Comparison of ENCODE assay signal across 8 mouse cellular contexts in genomic region chr9:108111593-108112121, GRCm38 (mm10). TPM values are rescaled to one million over a fixed set of nuclear protein-coding genes. Genes with fewer than 3 reads are reported as not detected.
DNase-seq lines count a peak whose midpoint lies in the region; ATAC-seq and TF ChIP-seq lines count a peak whose summit lies in the region.
"Had no signal": no experiment of that assay in that cellular context is flagged by ENCODE, and none has a peak within 500 bp of the region (broad histone marks: within the 10 kb centered on the region; RNA-seq: fewer than 3 reads in every experiment).

No protein-coding gene starts in this region.

- no peaks in the 10 kb centered on the region for H3K9me3 ChIP-seq in kidney, postnatal 0 days (replicated peaks; ENCODE audit: low read length)
- H3K9me3 ChIP-seq in forebrain, embryonic 13.5 days (replicated peaks): no peaks in the 10 kb centered on the region
- no peaks in the 10 kb centered on the region for H3K9me3 ChIP-seq in intestine, embryonic 15.5 days
- no peaks in the 10 kb centered on the region for H3K9me3 ChIP-seq in midbrain, postnatal 0 days (ENCODE audit: low read length)

- H3K27ac ChIP-seq in kidney, postnatal 0 days: no peak overlapping the region
- no peak overlapping the region for H3K27ac ChIP-seq in forebrain, embryonic 13.5 days
- peak overlapping the region; percentile 40 for H3K27ac ChIP-seq in intestine, embryonic 15.5 days
- peak overlapping the region; percentile 26; the same call in 1 of the 2 replicates for H3K27ac ChIP-seq in midbrain, postnatal 0 days (ENCODE audit: low read depth, low read length)

- no peak for DNase-seq in kidney, postnatal 0 days (ENCODE audit: low spot score)
- DNase-seq in kidney, postnatal 4 days: no peak
- no peak for DNase-seq in midbrain, postnatal 0 days (ENCODE audit: low spot score)
- DNase-seq in embryo, embryonic 10 days (ENCODE audit: low spot score): no peak
- no peak for DNase-seq in thymus, postnatal 36 days

- H3K4me2 ChIP-seq in kidney, postnatal 0 days (ENCODE audit: low read length): peak overlapping the region; percentile 63
- H3K4me2 ChIP-seq in forebrain, embryonic 13.5 days: peak overlapping the region; percentile 39
- H3K4me2 ChIP-seq in intestine, embryonic 15.5 days (replicated peaks): peak overlapping the region; percentile 77
- H3K4me2 ChIP-seq in midbrain, postnatal 0 days (ENCODE audit: low read depth, low read length, poor library complexity, severe bottlenecking): peak overlapping the region; percentile 16; the same call in 1 of the 2 replicates

- whole genome bisulfite sequencing in kidney, postnatal 0 days: 73% methylated on average over 17 of the region's 17 CpGs
- 79% methylated on average over 17 of the region's 17 CpGs for WGBS in forebrain, embryonic 13.5 days
- 73% methylated on average over 17 of the region's 17 CpGs for WGBS in intestine, embryonic 15.5 days
- 77% methylated on average over 17 of the region's 17 CpGs for WGBS in midbrain, postnatal 0 days

- no peaks in the 10 kb centered on the region for H3K36me3 ChIP-seq in kidney, postnatal 0 days (ENCODE audit: insufficient read depth, low read length)
- peaks cover 79% of the 10 kb centered on the region for H3K36me3 ChIP-seq in forebrain, embryonic 13.5 days (ENCODE audit: poor library complexity, severe bottlenecking)
- H3K36me3 ChIP-seq in intestine, embryonic 15.5 days: 0 out of 2 replicates have a peak, but pooled peaks cover 3% of the 10 kb centered on the region
- H3K36me3 ChIP-seq in midbrain, postnatal 0 days (ENCODE audit: insufficient read depth, low read length): peaks cover 81% of the 10 kb centered on the region

- TF ChIP-seq CTCF in kidney, postnatal 0 days (IDR thresholded peaks at IDR 0.05; ENCODE audit: low read depth): peak; percentile 23; the same call in 1 of the 2 replicates
- TF ChIP-seq CTCF in midbrain, postnatal 0 days (IDR thresholded peaks at IDR 0.05): no peak

- peak overlapping the region; percentile 37; the same call in 1 of the 2 replicates for H3K9ac ChIP-seq in kidney, postnatal 0 days (ENCODE audit: low read depth, low read length)
- 0 out of 2 replicates have a peak overlapping the region, but pooled peaks have one; percentile 3 for H3K9ac ChIP-seq in forebrain, embryonic 13.5 days
- peak overlapping the region; percentile 46 for H3K9ac ChIP-seq in intestine, embryonic 15.5 days
- 0 out of 2 replicates have a peak overlapping the region, but pooled peaks have one; percentile 33 for H3K9ac ChIP-seq in midbrain, postnatal 0 days (replicated peaks; ENCODE audit: low read length, poor library complexity, severe bottlenecking)

- no peaks in the 10 kb centered on the region; the same call in 1 of the 2 replicates for H3K27me3 ChIP-seq in kidney, postnatal 0 days (ENCODE audit: insufficient read depth, low read length)
- H3K27me3 ChIP-seq in forebrain, embryonic 13.5 days: no peaks in the 10 kb centered on the region
- no peaks in the 10 kb centered on the region; the same call in 1 of the 2 replicates for H3K27me3 ChIP-seq in intestine, embryonic 15.5 days (replicated peaks)
- no peaks in the 10 kb centered on the region for H3K27me3 ChIP-seq in midbrain, postnatal 0 days (ENCODE audit: insufficient read depth, low read length)

- peak overlapping the region; percentile 26 for H3K4me3 ChIP-seq in kidney, postnatal 0 days (replicated peaks; ENCODE audit: low read depth, low read length)
- H3K4me3 ChIP-seq in forebrain, embryonic 13.5 days: no peak overlapping the region
- peak overlapping the region; percentile 29 for H3K4me3 ChIP-seq in intestine, embryonic 15.5 days (replicated peaks)
- H3K4me3 ChIP-seq in midbrain, postnatal 0 days (ENCODE audit: low read depth, low read length): no peak overlapping the region
- H3K4me3 ChIP-seq: myocyte had no signal

- no peak for ATAC-seq in kidney, postnatal 0 days (replicated peaks; ENCODE audit: low FRiP score, low read depth)
- no peak for ATAC-seq in forebrain, embryonic 13.5 days
- ATAC-seq in intestine, embryonic 15.5 days: no peak; the same call in 1 of the 2 replicates
- no peak for ATAC-seq in midbrain, postnatal 0 days (ENCODE audit: low FRiP score)

- peaks cover 9% of the 10 kb centered on the region for H3K4me1 ChIP-seq in kidney, postnatal 0 days (replicated peaks; ENCODE audit: insufficient read depth, low read length)
- peaks cover 13% of the 10 kb centered on the region for H3K4me1 ChIP-seq in forebrain, embryonic 13.5 days
- H3K4me1 ChIP-seq in intestine, embryonic 15.5 days (replicated peaks): peaks cover 26% of the 10 kb centered on the region
- 0 out of 2 replicates have a peak, but pooled peaks cover 3% of the 10 kb centered on the region for H3K4me1 ChIP-seq in midbrain, postnatal 0 days (ENCODE audit: insufficient read depth, low read length)

RNA-seq across cellular contexts. Expression of gene Apeh, which starts 17.3 kb away (rescaled TPM):
- polyA plus RNA-seq in kidney, postnatal 0 days (2015; fragmentation: Nextera tagmentation; extraction: Ambion mirVana): 62.6 and 69.3 TPM in 2 replicates
- 49.9 and 60.2 TPM in 2 replicates for polyA plus RNA-seq in forebrain, embryonic 13.5 days (2015; fragmentation: Nextera tagmentation; extraction: Ambion mirVana)
- 76.5 and 96.8 TPM in 2 replicates for polyA plus RNA-seq in intestine, embryonic 15.5 days (2015; fragmentation: Nextera tagmentation; extraction: Ambion mirVana)
- 32.3 and 45.1 TPM in 2 replicates for total RNA-seq in midbrain, postnatal 0 days (2014; rRNA removed)
- 38.3 and 42.7 TPM in 2 replicates for polyA plus RNA-seq in midbrain, postnatal 0 days (2015; fragmentation: Nextera tagmentation; extraction: Ambion mirVana)

RNA-seq across cellular contexts. Expression of gene Rnf123, which starts 28.5 kb away (rescaled TPM):
- polyA plus RNA-seq in kidney, postnatal 0 days (2015; fragmentation: Nextera tagmentation; extraction: Ambion mirVana): 23.7 and 24.6 TPM in 2 replicates
- polyA plus RNA-seq in forebrain, embryonic 13.5 days (2015; fragmentation: Nextera tagmentation; extraction: Ambion mirVana): 32.6 and 39.5 TPM in 2 replicates
- polyA plus RNA-seq in intestine, embryonic 15.5 days (2015; fragmentation: Nextera tagmentation; extraction: Ambion mirVana): 18.6 and 23.7 TPM in 2 replicates
- total RNA-seq in midbrain, postnatal 0 days (2014; rRNA removed): 46.3 and 60.6 TPM in 2 replicates
- 44.1 and 49.1 TPM in 2 replicates for polyA plus RNA-seq in midbrain, postnatal 0 days (2015; fragmentation: Nextera tagmentation; extraction: Ambion mirVana)

RNA-seq across cellular contexts. Expression of gene Mst1, which starts 31.4 kb away (rescaled TPM):
- 0.09 and 0.39 TPM in 2 replicates for polyA plus RNA-seq in kidney, postnatal 0 days (2015; fragmentation: Nextera tagmentation; extraction: Ambion mirVana)
- polyA plus RNA-seq in forebrain, embryonic 13.5 days (2015; fragmentation: Nextera tagmentation; extraction: Ambion mirVana): not detected in 2 replicates
- 0.98 and 2.2 TPM in 2 replicates for polyA plus RNA-seq in intestine, embryonic 15.5 days (2015; fragmentation: Nextera tagmentation; extraction: Ambion mirVana)
- 0.14 TPM in 1 of 2 replicates, not detected in the other for total RNA-seq in midbrain, postnatal 0 days (2014; rRNA removed)
- not detected in 2 replicates for polyA plus RNA-seq in midbrain, postnatal 0 days (2015; fragmentation: Nextera tagmentation; extraction: Ambion mirVana)

RNA-seq across cellular contexts. Expression of gene Amigo3, which starts 58.7 kb away (rescaled TPM):
- 1.4 and 1.6 TPM in 2 replicates for polyA plus RNA-seq in kidney, postnatal 0 days (2015; fragmentation: Nextera tagmentation; extraction: Ambion mirVana)
- polyA plus RNA-seq in forebrain, embryonic 13.5 days (2015; fragmentation: Nextera tagmentation; extraction: Ambion mirVana): 2.1 and 3.0 TPM in 2 replicates
- 3.1 and 3.2 TPM in 2 replicates for polyA plus RNA-seq in intestine, embryonic 15.5 days (2015; fragmentation: Nextera tagmentation; extraction: Ambion mirVana)
- 2.5 and 3.7 TPM in 2 replicates for total RNA-seq in midbrain, postnatal 0 days (2014; rRNA removed)
- polyA plus RNA-seq in midbrain, postnatal 0 days (2015; fragmentation: Nextera tagmentation; extraction: Ambion mirVana): 1.4 and 1.6 TPM in 2 replicates

Comparison
In these comparisons a context has a peak if more than half of its experiments do, and no peak if none do; other contexts are left out.
1. H3K27ac ChIP-seq: peak in intestine, embryonic 15.5 days (single experiment) and midbrain, postnatal 0 days (single experiment); none in kidney, postnatal 0 days (single experiment) and forebrain, embryonic 13.5 days (single experiment).
2. H3K4me2 ChIP-seq: peak in every context shown above with its lines; median percentile 77 in intestine, embryonic 15.5 days; 63 in kidney, postnatal 0 days; 39 in forebrain, embryonic 13.5 days; 16 in midbrain, postnatal 0 days.
3. H3K4me3 ChIP-seq: peak in kidney, postnatal 0 days (single experiment) and intestine, embryonic 15.5 days (single experiment); none in forebrain, embryonic 13.5 days (single experiment) and midbrain, postnatal 0 days (single experiment).
4. Peak in every context shown above with its lines, with median percentiles within 50 percentile points of each other: H3K9ac ChIP-seq.